Mouse (Mus musculus): ENCODE results near the gene Taok2. TPM values are rescaled to one million over a fixed set of nuclear protein-coding genes. Genes with fewer than 3 reads are reported as not detected.
A peak's percentile ranks its signal among the peaks of the same experiment; 100 is the strongest.

Taok2 gene
- polyA plus RNA-seq (2014; fragmentation: Nextera tagmentation; extraction: Ambion mirVana), result 25.9 and 31.0 TPM in 2 replicates

DNA sequence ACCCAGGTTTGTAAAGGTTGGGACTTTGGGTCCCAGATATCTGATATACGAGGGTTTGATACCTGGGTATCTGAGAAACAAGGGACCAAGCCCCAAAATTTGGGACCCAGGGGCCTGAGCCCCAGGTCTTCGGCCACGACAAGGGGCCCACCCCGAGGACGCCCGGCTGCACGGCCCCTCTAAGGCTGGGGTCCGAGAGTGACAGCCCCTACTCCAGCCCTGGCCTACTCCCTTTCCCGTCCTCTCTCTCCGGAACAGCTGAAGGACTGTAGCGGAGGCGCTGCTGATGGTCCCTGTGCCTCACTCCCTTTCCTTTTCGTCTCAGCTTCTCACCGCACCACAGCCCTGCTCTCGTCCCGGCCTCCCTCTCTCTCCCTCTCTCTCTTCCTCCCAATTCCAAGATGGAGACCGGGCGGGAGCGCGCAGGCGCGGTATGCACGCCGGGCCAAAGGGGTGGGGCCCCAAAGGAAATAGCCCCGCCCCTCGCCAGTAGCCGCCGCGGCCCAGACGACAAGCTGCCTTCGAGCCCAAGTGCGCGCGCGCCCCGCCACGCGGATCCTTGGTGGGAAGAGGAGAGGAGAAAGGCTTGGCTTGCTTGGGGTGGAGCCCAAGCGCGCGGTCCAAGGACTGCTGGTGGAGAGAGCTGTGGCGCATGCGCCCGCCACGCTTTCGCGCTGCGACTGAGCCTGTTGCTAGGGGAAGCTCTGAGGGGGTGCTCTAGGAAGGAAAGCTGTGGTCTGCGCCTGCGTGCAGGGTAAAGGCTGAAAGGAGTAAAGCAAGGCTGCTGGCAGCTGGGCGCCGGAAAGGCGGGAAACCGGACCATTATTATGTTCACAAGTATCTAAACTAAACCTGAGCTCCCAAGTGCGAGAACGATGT, at the start of gene Taok2:
Gene Taok2, minus strand, starts transcription at position 418 of the 879 bp plus-strand sequence.
- Histone ChIP-seq H3K27ac (ENCODE audit: low read depth, low read length) (peak within 1 kb of the TSS; percentile 92), H3K4me3 (ENCODE audit: low read depth, low read length) (peak within 1 kb of the TSS; percentile 47), H3K9me3 (replicated peaks; ENCODE audit: control insufficient read depth, low read length) (no peaks in the 10 kb centered on the region), H3K27me3 (replicated peaks; ENCODE audit: control insufficient read depth, insufficient read depth, low read length) (no peaks in the 10 kb centered on the region), H3K4me2 (ENCODE audit: low read length) (peak within 1 kb of the TSS; percentile 77), H3K36me3 (ENCODE audit: control insufficient read depth, insufficient read depth, low read length) (peaks cover 10% of the 10 kb centered on the region), H3K4me1 (ENCODE audit: control insufficient read depth, insufficient read depth, low read length) (peaks cover 21% of the 10 kb centered on the region), H3K9ac (ENCODE audit: low read length) (peak within 1 kb of the TSS; percentile 71)
- WGBS, result under 1% methylated on average over 56 of the region's 56 CpGs
- ATAC-seq (peak; percentile 98), DNase-seq (ENCODE audit: low spot score) (peak; percentile 99)

DNA sequence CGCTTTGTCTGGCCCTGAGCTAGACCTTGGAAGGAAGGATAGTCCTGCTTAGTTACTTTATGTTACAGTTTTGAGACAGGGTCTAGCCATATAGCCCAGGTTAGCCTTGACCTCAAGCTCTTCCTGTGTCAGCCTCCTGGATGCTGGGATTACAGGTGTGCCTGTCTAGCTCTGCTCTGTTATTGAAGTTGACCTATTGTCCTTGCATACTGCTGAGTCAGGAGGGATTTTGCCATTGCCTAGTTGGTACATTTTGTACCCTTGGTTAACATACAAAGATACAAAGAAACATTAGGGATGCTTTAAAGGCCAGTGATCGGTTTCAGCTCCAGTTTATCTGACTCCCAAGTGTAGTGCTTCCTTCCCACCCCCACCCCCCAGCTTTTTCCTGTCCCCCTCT, 48.1 kb upstream of the Taok2 start:
- Histone ChIP-seq H3K36me3 (ENCODE audit: control insufficient read depth, insufficient read depth, low read length) (peaks cover 41% of the 10 kb centered on the region), H3K9ac (ENCODE audit: low read length) (no peak overlapping the region), H3K27ac (ENCODE audit: low read depth, low read length) (no peak overlapping the region), H3K4me3 (ENCODE audit: low read depth, low read length) (no peak overlapping the region), H3K4me1 (ENCODE audit: control insufficient read depth, insufficient read depth, low read length) (peaks cover 9% of the 10 kb centered on the region), H3K4me2 (ENCODE audit: low read length) (no peak overlapping the region), H3K9me3 (replicated peaks; ENCODE audit: control insufficient read depth, low read length) (no peaks in the 10 kb centered on the region), H3K27me3 (replicated peaks; ENCODE audit: control insufficient read depth, insufficient read depth, low read length) (no peaks in the 10 kb centered on the region)
- 87% methylated on average over 2 of the region's 2 CpGs for WGBS
- no peak for ATAC-seq
- DNase-seq (ENCODE audit: low spot score), result no peak

DNA sequence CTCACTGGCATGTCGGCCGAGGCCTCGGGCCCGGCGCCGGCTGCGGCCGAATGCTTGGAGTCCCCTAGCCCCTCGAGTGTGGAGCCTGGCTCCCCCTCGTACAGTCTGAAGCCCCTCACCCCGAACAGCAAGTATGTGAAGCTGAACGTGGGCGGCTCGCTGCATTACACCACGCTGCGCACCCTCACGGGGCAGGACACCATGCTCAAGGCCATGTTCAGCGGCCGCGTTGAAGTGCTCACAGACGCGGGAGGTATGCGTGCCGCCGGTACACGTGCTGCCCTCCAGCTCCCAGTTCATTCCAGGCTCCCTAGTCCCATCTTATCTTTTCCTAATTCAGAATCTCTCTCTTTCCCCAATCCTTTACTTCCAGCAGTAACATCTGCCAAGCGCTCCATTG, 44.5 kb upstream of the Taok2 start:
- H3K4me2 ChIP-seq (ENCODE audit: low read length), result peak overlapping the region; percentile 89

GRCm38 (mm10) chr7:126928384-126929037, 44.0 kb upstream of the Taok2 start, which contains the start of gene Kctd13:
TSS of gene Kctd13 (plus strand) at chr7:126928879.
- peaks cover 20% of the 10 kb centered on the region for H3K36me3 ChIP-seq (ENCODE audit: control insufficient read depth, insufficient read depth, low read length)
- DNase-seq (ENCODE audit: low spot score) (peak; percentile 93), ATAC-seq (peak; percentile 98)
- 4% methylated on average over 54 of the region's 56 CpGs for WGBS
- H3K4me2 ChIP-seq (ENCODE audit: low read length), result peak within 1 kb of the TSS; percentile 89
- H3K9me3 ChIP-seq (replicated peaks; ENCODE audit: control insufficient read depth, low read length), result no peaks in the 10 kb centered on the region
- H3K27me3 ChIP-seq (replicated peaks; ENCODE audit: control insufficient read depth, insufficient read depth, low read length), result no peaks in the 10 kb centered on the region
- H3K27ac ChIP-seq (ENCODE audit: low read depth, low read length), result peak within 1 kb of the TSS; percentile 60; the same call in 1 of the 2 replicates
- H3K4me1 ChIP-seq (ENCODE audit: control insufficient read depth, insufficient read depth, low read length), result peaks cover 9% of the 10 kb centered on the region
- peak within 1 kb of the TSS; percentile 86 for H3K4me3 ChIP-seq (ENCODE audit: low read depth, low read length)
- peak within 1 kb of the TSS; percentile 84 for H3K9ac ChIP-seq (ENCODE audit: low read length)

More for the DNA sequence above, 44.5 kb upstream of the Taok2 start:
- Histone ChIP-seq H3K27me3 (replicated peaks; ENCODE audit: control insufficient read depth, insufficient read depth, low read length) (no peaks in the 10 kb centered on the region), H3K9me3 (replicated peaks; ENCODE audit: control insufficient read depth, low read length) (no peaks in the 10 kb centered on the region), H3K4me3 (ENCODE audit: low read depth, low read length) (peak overlapping the region; percentile 86), H3K9ac (ENCODE audit: low read length) (peak overlapping the region; percentile 84), H3K27ac (ENCODE audit: low read depth, low read length) (peak overlapping the region; percentile 60; the same call in 1 of the 2 replicates), H3K36me3 (ENCODE audit: control insufficient read depth, insufficient read depth, low read length) (peaks cover 20% of the 10 kb centered on the region), H3K4me1 (ENCODE audit: control insufficient read depth, insufficient read depth, low read length) (peaks cover 9% of the 10 kb centered on the region)
- DNase-seq (ENCODE audit: low spot score) (no peak), ATAC-seq (peak; percentile 79)
- WGBS, result under 1% methylated on average over 27 of the region's 27 CpGs

- Histone ChIP-seq H3K9me3 (replicated peaks; ENCODE audit: control insufficient read depth, low read length) (no peaks in the 10 kb centered on the region), H3K9ac (ENCODE audit: low read length) (no peak overlapping the region), H3K4me2 (ENCODE audit: low read length) (no peak overlapping the region), H3K4me3 (ENCODE audit: low read depth, low read length) (no peak overlapping the region), H3K4me1 (ENCODE audit: control insufficient read depth, insufficient read depth, low read length) (peaks cover 15% of the 10 kb centered on the region), H3K36me3 (ENCODE audit: control insufficient read depth, insufficient read depth, low read length) (peaks cover 8% of the 10 kb centered on the region), H3K27me3 (replicated peaks; ENCODE audit: control insufficient read depth, insufficient read depth, low read length) (no peaks in the 10 kb centered on the region), H3K27ac (ENCODE audit: low read depth, low read length) (no peak overlapping the region)
- no peak for ATAC-seq
- no peak for DNase-seq (ENCODE audit: low spot score)
- 70% methylated on average over 3 of the region's 3 CpGs for WGBS
These were observed 41.8 kb upstream of the Taok2 start for GRCm38 (mm10) chr7:126926299-126926698.

- no peaks in the 10 kb centered on the region for H3K9me3 ChIP-seq (replicated peaks; ENCODE audit: control insufficient read depth, low read length)
- no peak overlapping the region for H3K27ac ChIP-seq (ENCODE audit: low read depth, low read length)
- ATAC-seq (no peak), DNase-seq (ENCODE audit: low spot score) (no peak)
- H3K4me3 ChIP-seq (ENCODE audit: low read depth, low read length), result no peak overlapping the region
- H3K4me1 ChIP-seq (ENCODE audit: control insufficient read depth, insufficient read depth, low read length), result 0 out of 2 replicates have a peak, but pooled peaks cover 6% of the 10 kb centered on the region
- no peak overlapping the region for H3K4me2 ChIP-seq (ENCODE audit: low read length)
- WGBS, result 65% methylated on average over 5 of the region's 5 CpGs
- H3K9ac ChIP-seq (ENCODE audit: low read length), result no peak overlapping the region
- H3K36me3 ChIP-seq (ENCODE audit: control insufficient read depth, insufficient read depth, low read length), result no peaks in the 10 kb centered on the region
- H3K27me3 ChIP-seq (replicated peaks; ENCODE audit: control insufficient read depth, insufficient read depth, low read length), result no peaks in the 10 kb centered on the region
These were observed 39.5 kb upstream of the Taok2 start for GRCm38 (mm10) chr7:126923999-126924398.

- peak; percentile 60 for ATAC-seq
- peak within 1 kb of the TSS; percentile 28 for H3K4me2 ChIP-seq (ENCODE audit: low read length)
- DNase-seq (ENCODE audit: low spot score), result peak; percentile 76
- no peaks in the 10 kb centered on the region for H3K9me3 ChIP-seq (replicated peaks; ENCODE audit: control insufficient read depth, low read length)
- H3K27ac ChIP-seq (ENCODE audit: low read depth, low read length), result peak within 1 kb of the TSS; percentile 72
- no peak within 1 kb of the TSS for H3K4me3 ChIP-seq (ENCODE audit: low read depth, low read length)
- H3K36me3 ChIP-seq (ENCODE audit: control insufficient read depth, insufficient read depth, low read length), result no peaks in the 10 kb centered on the region
- 0 out of 2 replicates have a peak, but pooled peaks cover 6% of the 10 kb centered on the region for H3K4me1 ChIP-seq (ENCODE audit: control insufficient read depth, insufficient read depth, low read length)
- H3K9ac ChIP-seq (ENCODE audit: low read length), result peak within 1 kb of the TSS; percentile 50
- 15% methylated on average over 5 of the region's 5 CpGs for WGBS
- H3K27me3 ChIP-seq (replicated peaks; ENCODE audit: control insufficient read depth, insufficient read depth, low read length), result no peaks in the 10 kb centered on the region
These were observed 38.1 kb upstream of the Taok2 start, which contains the start of gene Tmem219 for GRCm38 (mm10) chr7:126922624-126923060. TSS of gene Tmem219 (minus strand) at chr7:126922917.

- Histone ChIP-seq H3K4me2 (ENCODE audit: low read length) (peak overlapping the region; percentile 28; the same call in 1 of the 2 replicates), H3K4me1 (ENCODE audit: control insufficient read depth, insufficient read depth, low read length) (0 out of 2 replicates have a peak, but pooled peaks cover 6% of the 10 kb centered on the region)
These were observed 37.1 kb upstream of the Taok2 start for GRCm38 (mm10) chr7:126921563-126921962.

More at GRCm38 (mm10) chr7:126921563-126921962, 37.1 kb upstream of the Taok2 start:
- H3K4me3 ChIP-seq (ENCODE audit: low read depth, low read length), result no peak overlapping the region
- no peaks in the 10 kb centered on the region for H3K27me3 ChIP-seq (replicated peaks; ENCODE audit: control insufficient read depth, insufficient read depth, low read length)
- H3K9ac ChIP-seq (ENCODE audit: low read length), result no peak overlapping the region
- H3K36me3 ChIP-seq (ENCODE audit: control insufficient read depth, insufficient read depth, low read length), result no peaks in the 10 kb centered on the region
- no peak for ATAC-seq
- 80% methylated on average over 2 of the region's 2 CpGs for WGBS
- no peaks in the 10 kb centered on the region for H3K9me3 ChIP-seq (replicated peaks; ENCODE audit: control insufficient read depth, low read length)
- H3K27ac ChIP-seq (ENCODE audit: low read depth, low read length), result no peak overlapping the region
- DNase-seq (ENCODE audit: low spot score), result no peak
